Mouse (Mus musculus) lung, adult 2 months (tissue): Measurements from ENCODE around the gene Gm20388. TPM values are rescaled to one million over a fixed set of nuclear protein-coding genes. Genes with fewer than 3 reads are reported as not detected.
"Not testable (repeated sequence)": the region's sequence is repeated elsewhere in the genome, so short reads cannot be mapped to it uniquely, and the experiment has no call there.

Experiments used
- DNase-seq: peaks from one replicate; pipeline ENCODE4 v3.0.0; 2022
- H3K4me1 ChIP-seq: fragments of 200-500 bp; 2 replicates; pipeline ENCODE4 v1.6.1; 2011; ENCODE audit warnings: low read length; ENCODE audit not compliant: control insufficient read depth, insufficient read depth
- H3K4me3 ChIP-seq: fragments of 200-500 bp; replicated peaks from 2 replicates; pipeline ENCODE3; 2011; ENCODE audit warnings: low read depth, mild to moderate bottlenecking, control low read depth, low read length; ENCODE audit errors: extremely low read depth
- CTCF ChIP-seq: fragments of 200-500 bp; IDR thresholded peaks from 2 replicates; pipeline ENCODE4 v1.5.1; 2011; ENCODE audit warnings: mild to moderate bottlenecking, low read length, control low read depth; ENCODE audit not compliant: insufficient read depth
- POLR2A ChIP-seq: fragments of 200-500 bp; IDR thresholded peaks from 2 replicates; pipeline ENCODE4 v1.6.1; 2011; ENCODE audit warnings: low read depth, mild to moderate bottlenecking, control low read depth, low read length, borderline replicate concordance; ENCODE audit errors: extremely low read depth
- WGBS: fragments of 180-500 bp; shearing (Covaris S2); methylation state at CpG from one replicate; pipeline ENCODE4 v1.1.7; 2018; 5-methylcytosine and 5-hydroxymethylcytosine counted together
- polyA plus RNA-seq: library from polyadenylated mRNA; depleted of rRNA; stranded (reverse); fragments of >200 nt; gene quantifications from 2 replicates; pipeline ENCODE4 v1.2.3, GENCODE M21; 2012

The Gm20388 gene
- polyA plus RNA-seq, 1 experiment: 67.8 TPM

GRCm38 (mm10) chr8:123181391-123181790, 3270.8 kb downstream of the Gm20388 start:
- H3K4me3 ChIP-seq: no peak overlapping the region
- WGBS: 51% methylated on average over 3 of the region's 3 CpGs

GRCm38 (mm10) chr8:123185566-123186409, 3275.1 kb downstream of the Gm20388 start, which contains the start of gene Dpep1:
Gene Dpep1, plus strand, starts transcription at chr8:123186242.
- 25% methylated on average over 19 of the region's 19 CpGs for WGBS
- no peaks in the 10 kb centered on the region; the same call in 1 of the 2 replicates for H3K4me1 ChIP-seq
- no peak for TF ChIP-seq CTCF
- peak; percentile 50; the same call in 1 of the 2 replicates for TF ChIP-seq POLR2A
- peak; percentile 31 for DNase-seq
- H3K4me3 ChIP-seq: peak within 1 kb of the TSS; percentile 62

More at GRCm38 (mm10) chr8:123181391-123181790, 3270.8 kb downstream of the Gm20388 start:
- no peak for DNase-seq
- H3K4me1 ChIP-seq: no peaks in the 10 kb centered on the region
- TF ChIP-seq CTCF (no peak), POLR2A (no peak)

- DNase-seq: no peak
- H3K4me3 ChIP-seq: no peak overlapping the region
- no peaks in the 10 kb centered on the region; the same call in 1 of the 2 replicates for H3K4me1 ChIP-seq
- 78% methylated on average over 2 of the region's 2 CpGs for whole genome bisulfite sequencing
- no peak for TF ChIP-seq CTCF
- TF ChIP-seq POLR2A: no peak
Measured at GRCm38 (mm10) chr8:123188006-123188405, 3277.4 kb downstream of the Gm20388 start.

- Histone ChIP-seq H3K4me1 (no peaks in the 10 kb centered on the region; the same call in 1 of the 2 replicates), H3K4me3 (no peak overlapping the region)
- no peak for DNase-seq
- TF ChIP-seq POLR2A (0 out of 2 replicates have a peak, but pooled peaks have one; percentile 2), CTCF (no peak)
- WGBS: 31% methylated on average over 7 of the region's 7 CpGs
Measured at GRCm38 (mm10) chr8:123188841-123189240, 3278.2 kb downstream of the Gm20388 start.

- peak; percentile 58 for DNase-seq
- Histone ChIP-seq H3K4me1 (no peaks in the 10 kb centered on the region; the same call in 1 of the 2 replicates), H3K4me3 (no peak overlapping the region)
- 3% methylated on average over 9 of the region's 9 CpGs for WGBS
- TF ChIP-seq CTCF (peak; percentile 70), POLR2A (no peak)
Measured at GRCm38 (mm10) chr8:123190678-123191077, 3280.0 kb downstream of the Gm20388 start.

GRCm38 (mm10) chr8:123191908-123192307, 3281.3 kb downstream of the Gm20388 start:
- no peak for TF ChIP-seq POLR2A
- TF ChIP-seq CTCF: no peak
- DNase-seq: no peak
- H3K4me1 ChIP-seq: no peaks in the 10 kb centered on the region; the same call in 1 of the 2 replicates
- WGBS: 42% methylated on average over 8 of the region's 8 CpGs
- H3K4me3 ChIP-seq: no peak overlapping the region

- H3K4me1 ChIP-seq: no peaks in the 10 kb centered on the region; the same call in 1 of the 2 replicates
- TF ChIP-seq POLR2A: no peak
- no peak for TF ChIP-seq CTCF
- 94% methylated on average over 9 of the region's 9 CpGs for WGBS
- no peak for DNase-seq
- no peak overlapping the region for H3K4me3 ChIP-seq
Measured at GRCm38 (mm10) chr8:123193771-123194170, 3283.1 kb downstream of the Gm20388 start.

- WGBS: 71% methylated on average over 5 of the region's 5 CpGs
- H3K4me1 ChIP-seq, H3K4me3 ChIP-seq, DNase-seq: not testable (repeated sequence)
Measured at GRCm38 (mm10) chr8:123197016-123197415, 3286.4 kb downstream of the Gm20388 start.

- WGBS: 44% methylated on average over 14 of the region's 14 CpGs
- Histone ChIP-seq H3K4me3 (no peak overlapping the region), H3K4me1 (no peaks in the 10 kb centered on the region)
- TF ChIP-seq POLR2A: no peak
- no peak for TF ChIP-seq CTCF
- DNase-seq: no peak
Measured at GRCm38 (mm10) chr8:123199864-123200263, 3289.2 kb downstream of the Gm20388 start.

GRCm38 (mm10) chr8:123202288-123202687, 3291.6 kb downstream of the Gm20388 start:
- Histone ChIP-seq H3K4me1 (no peaks in the 10 kb centered on the region), H3K4me3 (no peak overlapping the region)
- peak; percentile 69 for DNase-seq
- TF ChIP-seq CTCF (peak; percentile 64), POLR2A (no peak)
- 21% methylated on average over 5 of the region's 5 CpGs for WGBS
